Mouse (Mus musculus) kidney, postnatal 14 days (tissue): Measurements from ENCODE around the gene Dnah6.

ENCODE experiments used
- DNase-seq: peaks from one replicate; pipeline ENCODE4 v3.0.0; 2022; ENCODE audit warnings: mixed read lengths

Dnah6 gene

GRCm38 (mm10) chr6:73227376-73228158 lies 6.1 kb upstream of the Dnah6 start:
- DNase-seq, result peak; percentile 48

DNA sequence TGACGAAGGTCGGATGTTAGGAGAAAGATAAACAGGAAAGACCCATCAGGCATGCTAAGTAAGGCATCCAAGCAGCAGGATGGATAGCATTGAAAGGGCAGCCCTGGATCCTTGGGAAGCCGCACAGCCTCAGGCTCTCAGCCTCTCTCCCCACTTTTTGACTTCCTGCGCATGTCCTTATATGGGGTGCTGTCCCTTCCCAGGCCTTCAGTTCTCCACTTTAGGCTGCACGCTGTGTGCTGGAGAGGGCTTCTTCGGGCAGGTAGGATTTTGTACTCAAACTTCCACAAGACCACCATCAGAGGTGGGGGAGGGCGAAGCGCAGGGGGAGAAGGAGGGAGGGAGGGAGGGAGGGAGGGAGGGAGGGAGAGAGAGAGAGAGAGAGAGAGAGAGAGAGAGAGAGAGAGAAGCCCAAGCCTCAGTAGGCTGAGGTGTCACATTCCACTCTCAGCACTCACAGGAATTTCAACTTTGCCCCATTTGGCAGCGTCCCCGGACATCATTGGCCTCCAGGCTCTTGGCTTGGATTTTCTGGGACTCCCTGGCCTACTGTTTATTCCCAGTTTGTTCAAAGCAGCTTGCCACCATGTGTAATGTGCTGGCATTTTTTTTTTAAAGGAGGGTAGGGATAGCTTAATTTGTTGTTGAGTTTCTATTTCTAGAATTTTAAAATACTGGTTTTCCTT lies 1.5 kb upstream of the Dnah6 start:
- peak; percentile 96 for DNase-seq

DNA sequence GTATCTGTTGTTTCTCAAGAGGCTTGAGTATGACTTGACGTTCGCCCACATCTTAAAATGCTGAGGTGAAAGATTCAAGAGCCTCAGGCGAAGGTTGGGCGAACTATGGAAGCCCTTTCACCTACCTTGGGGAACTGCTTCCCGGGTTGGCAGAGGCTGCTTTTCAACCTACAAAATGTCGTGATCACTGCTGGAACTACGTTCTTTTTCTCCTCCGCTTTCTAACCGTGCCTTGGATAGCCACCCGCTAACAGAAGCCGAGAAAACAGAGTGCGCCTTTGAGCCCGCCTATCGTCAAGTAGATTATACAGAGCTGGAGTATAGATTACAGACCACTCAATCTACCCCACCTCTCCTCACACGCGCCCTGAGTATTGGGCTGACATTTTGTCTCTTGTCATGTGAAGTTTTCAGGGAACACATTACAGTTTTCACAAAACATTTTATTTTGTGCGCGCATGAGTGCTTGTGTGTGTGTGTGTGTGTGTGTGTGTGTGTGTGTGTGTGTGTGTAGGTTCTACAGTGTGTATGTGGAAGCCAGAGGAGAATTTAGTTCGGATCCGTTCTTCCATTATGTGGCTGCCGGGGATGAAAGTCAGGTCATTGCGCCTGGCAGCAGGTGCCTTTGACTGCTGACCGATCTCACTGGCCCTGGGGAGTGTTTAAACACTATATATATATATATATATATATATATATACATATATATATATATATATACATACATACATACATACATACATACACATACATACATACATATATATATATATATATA lies 696 bp upstream of the Dnah6 start:
- DNase-seq, result peak; percentile 29

DNA sequence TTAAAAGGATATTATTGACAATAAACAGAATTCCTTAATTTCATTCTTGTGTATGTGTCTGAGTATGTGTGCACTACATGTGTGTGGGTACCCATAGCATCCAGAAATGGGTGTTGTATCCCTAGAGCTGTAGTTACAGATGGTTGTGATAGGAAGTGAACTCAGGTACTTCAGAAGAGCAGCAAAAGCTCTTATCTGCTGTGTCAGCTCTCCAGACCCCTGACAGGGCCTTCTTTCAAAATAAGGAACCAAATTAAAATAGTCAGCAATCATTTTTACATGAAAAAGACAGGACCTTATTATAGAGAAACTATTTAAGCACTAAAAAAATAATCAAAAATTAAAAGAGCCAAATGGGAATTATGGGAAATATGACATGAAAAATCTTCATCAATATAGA lies 9.8 kb downstream of the Dnah6 start:
- no peak for DNase-seq

DNA sequence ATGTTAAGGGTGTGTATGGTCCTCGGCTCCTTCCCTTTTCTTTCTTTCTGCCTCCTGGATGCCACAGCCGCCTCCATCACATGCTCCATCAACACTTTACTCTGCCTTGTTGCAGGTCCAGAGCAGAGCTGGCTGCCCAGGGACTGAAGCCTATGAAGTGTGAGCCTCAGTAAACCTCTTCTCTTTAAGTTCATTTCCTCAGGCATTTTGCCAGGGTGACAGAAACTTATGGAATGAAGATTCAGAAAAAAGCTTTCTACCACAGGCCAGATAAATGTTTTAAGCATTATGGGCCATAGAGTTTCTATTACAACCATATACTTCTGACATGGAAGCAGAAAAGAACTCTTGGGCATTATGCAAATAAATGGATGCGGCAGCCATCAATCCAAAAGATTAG lies 10.4 kb downstream of the Dnah6 start:
- no peak for DNase-seq

- no peak for DNase-seq
Measured at GRCm38 (mm10) chr6:73210445-73210972, 10.9 kb downstream of the Dnah6 start.

- no peak for DNase-seq
Measured at GRCm38 (mm10) chr6:73209598-73209997, 11.9 kb downstream of the Dnah6 start.

DNA sequence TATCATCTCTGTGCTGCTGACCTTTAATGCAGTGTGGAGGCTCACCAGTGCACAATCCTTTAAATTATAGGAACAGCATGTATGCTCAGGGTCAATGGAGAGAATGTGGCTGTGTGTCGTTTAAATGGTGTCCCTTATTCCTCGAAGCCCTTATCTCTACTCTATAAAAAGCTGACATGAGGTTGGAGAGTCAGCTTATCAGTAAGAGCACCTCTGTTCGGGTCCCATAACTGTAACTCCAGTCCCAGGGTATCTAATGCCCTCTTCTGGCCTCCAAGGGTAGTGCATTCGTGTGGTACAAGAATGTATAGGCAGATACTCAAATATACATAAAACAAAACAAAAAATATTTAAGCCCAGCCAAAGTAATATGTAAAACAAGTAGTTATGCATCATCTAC lies 16.5 kb downstream of the Dnah6 start:
- no peak for DNase-seq

DNA sequence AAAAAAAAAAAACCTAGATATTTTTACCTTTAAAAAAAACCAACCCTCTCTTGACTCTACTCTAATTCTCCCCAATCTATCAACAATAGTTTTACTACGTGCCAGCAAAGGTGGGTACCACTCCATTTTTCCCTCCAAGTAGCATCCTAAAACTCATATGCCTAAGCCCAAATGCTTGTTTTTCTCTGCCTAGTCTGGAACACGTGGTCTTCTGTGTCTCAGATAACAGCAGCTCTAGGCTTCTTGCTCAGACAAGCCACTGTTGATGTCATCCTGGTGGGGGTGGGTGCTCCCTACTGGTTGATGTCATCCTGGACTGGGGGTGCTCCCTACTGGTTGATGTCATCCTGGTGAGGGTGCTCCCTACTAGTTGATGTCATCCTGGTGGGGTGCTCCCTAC lies 17.7 kb downstream of the Dnah6 start:
- DNase-seq, result no peak

- no peak for DNase-seq
Measured at GRCm38 (mm10) chr6:73195291-73195690, 26.2 kb downstream of the Dnah6 start.

DNA sequence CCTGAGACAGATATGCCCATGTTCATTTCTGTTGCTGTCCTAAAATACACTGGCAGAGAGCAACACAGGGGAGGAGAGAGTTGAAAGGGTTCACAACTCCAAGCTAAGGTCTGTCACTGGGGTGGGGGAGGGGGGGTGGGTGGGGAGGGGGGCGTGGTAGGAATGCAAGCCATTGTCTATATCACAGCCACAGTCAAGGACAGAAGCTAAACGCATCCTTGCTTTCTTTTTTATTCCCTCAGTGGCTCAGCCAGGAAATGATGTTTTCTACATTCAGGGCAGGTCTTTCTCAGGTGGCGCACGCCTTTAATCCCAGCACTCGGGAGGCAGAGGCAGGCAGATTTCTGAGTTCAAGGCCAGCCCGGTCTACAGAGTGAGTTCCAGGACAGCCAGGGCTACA lies 30.7 kb downstream of the Dnah6 start:
- DNase-seq, result no peak

DNA sequence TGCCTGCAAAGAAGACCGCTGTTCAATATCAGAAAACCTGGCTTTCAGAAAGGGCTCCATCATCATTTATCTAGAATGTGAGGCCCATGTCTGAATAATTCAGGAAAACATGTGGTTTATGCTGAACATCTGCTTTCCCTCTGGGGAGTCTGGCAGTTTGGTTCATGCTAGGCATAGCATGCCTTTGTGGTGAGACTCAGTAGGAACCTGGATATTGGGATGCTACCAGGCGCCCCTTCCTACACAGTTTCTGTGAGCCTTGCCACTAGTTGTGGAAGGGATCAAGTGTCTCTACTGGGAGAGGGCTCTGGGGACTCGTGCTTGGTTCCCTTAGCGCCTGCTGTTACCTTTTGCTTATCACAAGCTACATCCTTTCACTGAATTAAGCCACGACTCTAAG lies 37.2 kb downstream of the Dnah6 start:
- no peak for DNase-seq

DNA sequence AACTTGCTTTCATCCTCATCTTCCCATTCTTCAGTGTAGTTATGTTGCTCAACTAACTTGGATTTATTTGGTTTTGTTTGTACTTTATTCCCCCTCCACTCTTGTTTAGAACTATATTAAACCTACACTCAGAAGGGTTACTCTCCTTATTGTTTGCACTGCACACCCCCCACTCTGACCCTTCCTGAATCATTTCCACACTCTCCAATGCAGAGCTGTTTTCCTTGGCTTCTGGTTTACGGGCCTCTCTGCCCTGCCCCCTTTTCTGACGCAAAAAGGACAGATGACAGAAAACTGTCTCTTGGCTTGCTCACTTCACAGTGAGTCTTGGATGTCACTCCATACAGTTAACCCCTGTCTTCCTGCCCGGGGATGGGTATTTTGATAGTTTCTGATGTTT lies 38.5 kb downstream of the Dnah6 start:
- DNase-seq, result peak; percentile 17

GRCm38 (mm10) chr6:73182410-73182809 lies 39.0 kb downstream of the Dnah6 start:
- DNase-seq, result peak; percentile 10

DNA sequence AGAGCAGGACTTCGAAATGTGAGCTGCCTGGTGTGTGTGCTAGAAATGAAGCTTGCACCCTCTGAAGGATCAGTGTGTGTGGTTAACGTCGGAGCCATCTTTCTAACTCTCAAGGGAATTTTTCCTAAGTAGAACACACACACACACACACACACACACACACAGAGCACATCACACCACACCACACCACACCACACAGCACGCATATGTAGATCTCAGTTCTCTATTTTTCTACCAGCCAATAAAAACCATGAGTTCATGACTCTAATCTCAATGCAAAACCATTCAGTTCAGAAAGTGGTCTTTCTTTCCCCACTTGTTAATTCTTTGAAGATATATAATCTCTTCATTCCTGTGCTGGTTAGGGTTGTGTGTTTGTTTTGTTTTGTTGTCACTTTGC lies 39.4 kb downstream of the Dnah6 start:
- no peak for DNase-seq

- DNase-seq, result no peak
Measured at GRCm38 (mm10) chr6:73175156-73175555, 46.3 kb downstream of the Dnah6 start.

DNA sequence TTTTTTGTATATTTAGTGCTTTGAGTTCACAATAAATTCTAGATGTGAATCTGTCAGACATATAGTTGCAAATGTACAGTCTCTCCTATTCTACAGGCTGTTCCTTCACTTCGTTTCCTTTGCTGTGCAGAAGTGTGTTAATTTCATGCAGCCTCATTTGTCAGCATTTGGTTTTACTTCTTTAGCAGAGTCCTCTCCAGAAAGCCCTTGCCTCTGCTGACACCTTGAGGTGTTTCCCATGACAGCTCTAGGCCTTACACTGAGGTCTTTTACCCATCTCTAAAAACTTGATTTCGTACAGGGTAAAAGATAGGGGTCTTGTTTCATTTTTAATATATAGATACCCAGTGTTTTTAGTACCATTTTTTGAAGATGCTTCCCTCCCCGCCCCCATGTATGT lies 54.2 kb downstream of the Dnah6 start:
- no peak for DNase-seq

GRCm38 (mm10) chr6:73162958-73163357 lies 58.5 kb downstream of the Dnah6 start:
- no peak for DNase-seq

GRCm38 (mm10) chr6:73161338-73161737 lies 60.1 kb downstream of the Dnah6 start:
- no peak for DNase-seq

DNA sequence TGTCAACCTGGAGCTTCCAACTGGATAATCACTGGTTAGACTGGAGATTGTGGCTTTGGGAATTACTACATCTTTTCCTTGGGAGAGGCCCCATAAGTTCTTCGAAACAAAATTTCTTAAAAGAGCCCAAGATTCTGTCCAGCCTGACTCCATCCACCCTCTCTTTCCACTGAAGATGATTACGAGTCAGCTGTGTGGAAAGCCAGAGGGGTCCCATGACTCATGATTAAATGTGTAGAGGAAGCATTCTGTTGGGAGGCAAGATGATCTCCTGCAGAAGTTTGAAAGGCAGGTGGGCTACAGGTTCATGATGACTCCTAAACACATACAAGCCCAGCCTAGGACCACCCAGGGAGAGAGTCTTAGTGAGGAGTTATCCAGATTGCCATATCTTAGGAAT lies 66.0 kb downstream of the Dnah6 start:
- no peak for DNase-seq

DNA sequence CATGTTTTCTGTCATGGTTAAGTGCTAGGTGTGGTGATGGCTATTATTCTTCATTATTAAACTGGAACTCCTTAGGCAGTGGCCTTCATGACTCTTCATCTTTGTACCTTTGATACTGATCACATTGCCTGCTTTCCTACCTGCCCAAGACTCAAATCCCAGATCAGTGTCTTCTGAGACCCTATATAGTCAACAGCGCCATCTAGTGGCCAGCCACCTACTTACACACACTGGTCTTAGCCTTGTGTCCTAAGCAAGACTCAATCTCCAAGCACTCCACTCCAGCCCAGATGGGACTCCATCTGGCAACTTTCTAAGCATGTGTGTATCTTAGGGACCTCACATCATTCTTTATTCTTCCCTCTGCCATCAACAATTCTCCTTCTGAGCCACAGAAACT lies 67.8 kb downstream of the Dnah6 start:
- peak; percentile 87 for DNase-seq

GRCm38 (mm10) chr6:73143403-73143802 lies 78.0 kb downstream of the Dnah6 start:
- no peak for DNase-seq

GRCm38 (mm10) chr6:73142776-73143175 lies 78.7 kb downstream of the Dnah6 start:
- no peak for DNase-seq

DNA sequence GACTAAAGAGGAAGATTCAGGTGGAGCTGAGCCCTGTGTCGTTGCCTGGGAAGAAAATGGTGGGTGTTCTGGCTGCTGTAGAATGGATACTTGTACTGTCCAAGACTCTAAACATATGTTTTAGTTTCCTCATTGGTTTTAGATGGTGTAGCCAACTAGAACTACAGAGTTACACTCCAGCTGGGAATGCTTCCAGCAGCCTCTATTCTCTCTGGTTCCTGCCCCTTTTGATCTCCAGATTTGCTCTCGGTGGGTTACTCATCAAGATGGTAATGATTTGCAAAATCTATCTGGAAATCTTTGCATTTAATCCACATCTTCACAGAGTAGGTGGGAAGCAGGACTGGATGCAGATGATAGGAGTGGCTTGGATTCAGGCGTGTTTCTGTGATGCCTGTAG lies 80.6 kb downstream of the Dnah6 start:
- no peak for DNase-seq
